Mouse (Mus musculus): ENCODE measurements around the gene Mad2l2. TPM values are rescaled to one million over a fixed set of nuclear protein-coding genes. Genes with fewer than 3 reads are reported as not detected.

The Mad2l2 gene
- polyA plus RNA-seq (2015; fragmentation: Nextera tagmentation; extraction: Ambion mirVana): 16.9 and 18.8 TPM in 2 replicates

DNA sequence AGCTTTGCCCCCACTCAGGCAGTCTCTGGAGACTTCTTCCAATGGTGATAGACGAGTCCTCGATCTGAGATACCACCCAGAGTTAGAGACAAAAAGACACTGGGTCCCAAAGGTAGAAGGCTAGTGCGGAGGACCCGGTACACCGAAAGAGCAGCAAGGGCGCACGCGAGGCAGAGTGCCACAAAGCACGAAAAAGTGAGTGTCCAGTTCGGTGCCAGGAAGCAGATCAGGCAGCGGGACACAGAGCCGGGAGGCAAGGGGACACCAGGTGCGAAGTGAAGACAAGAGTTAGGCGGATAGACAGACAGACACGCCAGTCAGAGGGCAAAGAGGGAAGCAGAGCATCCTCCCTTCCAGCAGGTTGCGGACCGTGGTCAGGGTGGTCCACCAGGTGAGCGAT is at the start of gene Mad2l2:
Gene Mad2l2, plus strand, starts transcription at position 252 of the 400 bp plus-strand sequence.
- Histone ChIP-seq H3K9ac (replicated peaks) (no peak within 1 kb of the TSS), H3K27me3 (ENCODE audit: insufficient read depth, low read length) (peaks cover 42% of the 10 kb centered on the region), H3K4me2 (ENCODE audit: low read depth, low read length) (peak within 1 kb of the TSS; percentile 54), H3K27ac (ENCODE audit: low read depth) (no peak within 1 kb of the TSS), H3K36me3 (replicated peaks; ENCODE audit: insufficient read depth, low read length) (no peaks in the 10 kb centered on the region), H3K9me3 (ENCODE audit: low read length) (no peaks in the 10 kb centered on the region), H3K4me3 (ENCODE audit: low read depth, low read length) (peak within 1 kb of the TSS; percentile 28), H3K4me1 (ENCODE audit: insufficient read depth) (no peaks in the 10 kb centered on the region; the same call in 1 of the 2 replicates)
- 2% methylated on average over 17 of the region's 18 CpGs for WGBS (ENCODE audit: insufficient replicate concordance)
- ATAC-seq (no peak), DNase-seq (no peak)
- no peak for TF ChIP-seq EP300 (IDR thresholded peaks at IDR 0.05; ENCODE audit: low read depth)

- Histone ChIP-seq H3K27ac (ENCODE audit: low read depth) (no peak overlapping the region), H3K4me2 (ENCODE audit: low read depth, low read length) (no peak overlapping the region), H3K9ac (replicated peaks) (no peak overlapping the region), H3K27me3 (ENCODE audit: insufficient read depth, low read length) (no peaks in the 10 kb centered on the region), H3K36me3 (replicated peaks; ENCODE audit: insufficient read depth, low read length) (peaks cover 20% of the 10 kb centered on the region), H3K9me3 (ENCODE audit: low read length) (no peaks in the 10 kb centered on the region), H3K4me3 (ENCODE audit: low read depth, low read length) (no peak overlapping the region), H3K4me1 (ENCODE audit: insufficient read depth) (peaks cover 33% of the 10 kb centered on the region)
- ATAC-seq (no peak), DNase-seq (no peak)
- no peak for TF ChIP-seq CTCF (IDR thresholded peaks at IDR 0.05; ENCODE audit: low read depth)
- TF ChIP-seq EP300 (IDR thresholded peaks at IDR 0.05; ENCODE audit: low read depth): no peak
- 73% methylated on average over 1 of the region's 1 CpGs for WGBS (ENCODE audit: insufficient replicate concordance)
Measured at GRCm38 (mm10) chr4:148080597-148080973, 49.6 kb upstream of the Mad2l2 start.

- Histone ChIP-seq H3K27ac (ENCODE audit: low read depth) (no peak overlapping the region), H3K9me3 (ENCODE audit: low read length) (no peaks in the 10 kb centered on the region), H3K36me3 (replicated peaks; ENCODE audit: insufficient read depth, low read length) (peaks cover 20% of the 10 kb centered on the region), H3K4me3 (ENCODE audit: low read depth, low read length) (no peak overlapping the region), H3K4me1 (ENCODE audit: insufficient read depth) (peaks cover 39% of the 10 kb centered on the region), H3K4me2 (ENCODE audit: low read depth, low read length) (no peak overlapping the region), H3K27me3 (ENCODE audit: insufficient read depth, low read length) (no peaks in the 10 kb centered on the region), H3K9ac (replicated peaks) (no peak overlapping the region)
- WGBS (ENCODE audit: insufficient replicate concordance): 90% methylated on average over 10 of the region's 10 CpGs
- TF ChIP-seq EP300 (IDR thresholded peaks at IDR 0.05; ENCODE audit: low read depth) (no peak), CTCF (IDR thresholded peaks at IDR 0.05; ENCODE audit: low read depth) (no peak)
- ATAC-seq (no peak), DNase-seq (no peak)
Measured at GRCm38 (mm10) chr4:148081201-148081600, 49.0 kb upstream of the Mad2l2 start.

- TF ChIP-seq EP300 (IDR thresholded peaks at IDR 0.05; ENCODE audit: low read depth): no peak
- peak; percentile 86 for TF ChIP-seq CTCF (IDR thresholded peaks at IDR 0.05; ENCODE audit: low read depth)
- ATAC-seq: peak; percentile 67
- WGBS (ENCODE audit: insufficient replicate concordance): 36% methylated on average over 12 of the region's 12 CpGs
- peaks cover 48% of the 10 kb centered on the region for H3K4me1 ChIP-seq (ENCODE audit: insufficient read depth)
- peaks cover 20% of the 10 kb centered on the region for H3K36me3 ChIP-seq (replicated peaks; ENCODE audit: insufficient read depth, low read length)
- no peak overlapping the region for H3K4me3 ChIP-seq (ENCODE audit: low read depth, low read length)
- no peaks in the 10 kb centered on the region for H3K27me3 ChIP-seq (ENCODE audit: insufficient read depth, low read length)
- no peaks in the 10 kb centered on the region for H3K9me3 ChIP-seq (ENCODE audit: low read length)
- no peak overlapping the region for H3K9ac ChIP-seq (replicated peaks)
- peak; percentile 77 for DNase-seq
- H3K4me2 ChIP-seq (ENCODE audit: low read depth, low read length): 0 out of 2 replicates have a peak overlapping the region, but pooled peaks have one; percentile 3
- H3K27ac ChIP-seq (ENCODE audit: low read depth): 0 out of 2 replicates have a peak overlapping the region, but pooled peaks have one; percentile 66
Measured at GRCm38 (mm10) chr4:148082257-148083044, 47.7 kb upstream of the Mad2l2 start.

GRCm38 (mm10) chr4:148083176-148083899 is 46.8 kb upstream of the Mad2l2 start:
- peaks cover 20% of the 10 kb centered on the region for H3K36me3 ChIP-seq (replicated peaks; ENCODE audit: insufficient read depth, low read length)
- H3K4me3 ChIP-seq (ENCODE audit: low read depth, low read length): no peak overlapping the region
- H3K9me3 ChIP-seq (ENCODE audit: low read length): no peaks in the 10 kb centered on the region
- DNase-seq (no peak), ATAC-seq (no peak)
- peak overlapping the region; percentile 49 for H3K4me2 ChIP-seq (ENCODE audit: low read depth, low read length)
- H3K4me1 ChIP-seq (ENCODE audit: insufficient read depth): peaks cover 48% of the 10 kb centered on the region
- 27% methylated on average over 21 of the region's 21 CpGs for WGBS (ENCODE audit: insufficient replicate concordance)
- no peaks in the 10 kb centered on the region for H3K27me3 ChIP-seq (ENCODE audit: insufficient read depth, low read length)
- TF ChIP-seq EP300 (IDR thresholded peaks at IDR 0.05; ENCODE audit: low read depth): no peak
- no peak for TF ChIP-seq CTCF (IDR thresholded peaks at IDR 0.05; ENCODE audit: low read depth)
- H3K9ac ChIP-seq (replicated peaks): 0 out of 2 replicates have a peak overlapping the region, but pooled peaks have one; percentile 30
- peak overlapping the region; percentile 66 for H3K27ac ChIP-seq (ENCODE audit: low read depth)

DNA sequence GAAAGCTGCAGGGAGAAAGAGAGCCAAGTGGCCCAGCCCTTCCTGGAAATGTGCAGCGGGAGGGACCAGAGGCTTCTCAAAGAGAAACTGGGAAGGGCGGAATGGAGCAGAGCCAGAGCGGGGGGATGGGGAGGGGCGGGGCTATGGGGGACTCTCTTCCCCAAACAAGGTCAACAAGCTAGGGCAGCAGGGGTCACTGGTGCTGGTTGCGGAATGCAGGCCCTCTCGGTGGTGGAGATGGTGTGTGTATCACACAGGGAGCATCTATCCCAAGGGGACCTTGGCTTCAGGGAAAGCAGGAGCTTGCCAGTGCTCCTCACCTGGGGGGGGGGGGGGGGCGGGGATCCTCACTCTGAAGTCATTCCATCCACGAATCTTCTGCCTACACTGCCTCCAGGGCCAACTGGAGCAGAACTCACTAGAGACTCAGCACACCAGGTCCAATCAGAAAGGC is 45.9 kb upstream of the Mad2l2 start:
- peak overlapping the region; percentile 49 for H3K4me2 ChIP-seq (ENCODE audit: low read depth, low read length)

More for the DNA sequence above, 45.9 kb upstream of the Mad2l2 start:
- Histone ChIP-seq H3K9ac (replicated peaks) (no peak overlapping the region), H3K4me1 (ENCODE audit: insufficient read depth) (peaks cover 48% of the 10 kb centered on the region), H3K4me3 (ENCODE audit: low read depth, low read length) (no peak overlapping the region), H3K27ac (ENCODE audit: low read depth) (peak overlapping the region; percentile 66), H3K9me3 (ENCODE audit: low read length) (no peaks in the 10 kb centered on the region), H3K36me3 (replicated peaks; ENCODE audit: insufficient read depth, low read length) (peaks cover 20% of the 10 kb centered on the region), H3K27me3 (ENCODE audit: insufficient read depth, low read length) (no peaks in the 10 kb centered on the region)
- ATAC-seq: peak; percentile 37
- peak; percentile 69 for DNase-seq
- no peak for TF ChIP-seq CTCF (IDR thresholded peaks at IDR 0.05; ENCODE audit: low read depth)
- 0 out of 2 replicates have a peak, but pooled peaks have one; percentile 13 for TF ChIP-seq EP300 (IDR thresholded peaks at IDR 0.05; ENCODE audit: low read depth)
- 25% methylated on average over 7 of the region's 8 CpGs for WGBS (ENCODE audit: insufficient replicate concordance)

Measured in liver, postnatal 0 days (tissue).